Mouse (Mus musculus): Measurements from ENCODE around the gene Slc6a19. TPM values are rescaled to one million over a fixed set of nuclear protein-coding genes. Genes with fewer than 3 reads are reported as not detected.
"Not testable (repeated sequence)": the region's sequence is repeated elsewhere in the genome, so short reads cannot be mapped to it uniquely, and the experiment has no call there.

Gene Slc6a19
- polyA plus RNA-seq, 1 experiment from 2014 or later = 0.06 TPM

DNA sequence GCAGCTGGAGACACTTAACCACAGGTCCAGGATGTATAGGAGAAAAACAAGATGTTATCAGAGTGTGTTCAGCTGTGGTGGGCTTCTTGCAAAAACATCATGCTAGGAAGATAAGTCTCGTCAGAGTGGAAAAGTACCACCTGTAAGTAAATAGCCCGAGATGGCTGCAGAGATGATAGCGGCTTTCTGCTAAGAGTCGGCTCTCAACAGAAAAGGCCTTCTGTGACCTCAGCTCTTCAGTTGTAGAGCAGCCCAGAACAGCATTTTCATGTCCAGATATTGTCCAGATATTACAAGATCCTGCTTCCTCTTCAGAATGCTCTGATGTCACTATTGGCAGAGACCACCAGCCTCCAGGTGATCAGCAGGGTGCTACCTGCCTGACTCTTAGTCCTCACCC, 1.2 kb downstream of the Slc6a19 start:
- not testable (repeated sequence) for DNase-seq (ENCODE audit: extremely low spot score, low spot score); H3K9me3 ChIP-seq; H3K36me3 ChIP-seq (replicated peaks); H3K4me3 ChIP-seq; H3K27me3 ChIP-seq (ENCODE audit: poor library complexity, severe bottlenecking); H3K27ac ChIP-seq; H3K4me1 ChIP-seq
- 89% methylated on average over 4 of the region's 4 CpGs for WGBS

DNA sequence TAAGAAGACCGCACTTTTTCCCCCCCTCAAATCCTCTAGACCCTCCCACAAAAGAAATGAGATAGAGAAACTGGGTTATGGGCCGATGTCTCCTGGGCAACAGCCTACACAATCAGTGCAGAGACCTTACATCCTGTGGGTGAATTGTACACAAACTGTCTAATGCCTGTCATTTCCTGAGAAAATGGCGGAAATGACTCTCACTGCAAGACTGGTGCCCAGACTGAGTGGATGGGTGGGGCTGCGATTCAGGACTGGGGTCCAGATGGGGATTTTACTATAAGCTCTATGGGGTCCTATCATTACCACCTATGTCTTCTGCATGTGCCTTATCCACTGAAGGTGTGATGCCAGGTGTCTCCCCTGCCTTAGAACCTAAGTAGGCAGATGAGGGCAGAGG, 1.9 kb downstream of the Slc6a19 start:
- Histone ChIP-seq H3K9me3 (no peaks in the 10 kb centered on the region), H3K36me3 (replicated peaks) (no peaks in the 10 kb centered on the region), H3K27ac (no peak overlapping the region), H3K4me1 (no peaks in the 10 kb centered on the region), H3K27me3 (ENCODE audit: poor library complexity, severe bottlenecking) (no peaks in the 10 kb centered on the region), H3K4me3 (no peak overlapping the region)
- DNase-seq (ENCODE audit: extremely low spot score, low spot score) = no peak
- 94% methylated on average over 4 of the region's 4 CpGs for WGBS

DNA sequence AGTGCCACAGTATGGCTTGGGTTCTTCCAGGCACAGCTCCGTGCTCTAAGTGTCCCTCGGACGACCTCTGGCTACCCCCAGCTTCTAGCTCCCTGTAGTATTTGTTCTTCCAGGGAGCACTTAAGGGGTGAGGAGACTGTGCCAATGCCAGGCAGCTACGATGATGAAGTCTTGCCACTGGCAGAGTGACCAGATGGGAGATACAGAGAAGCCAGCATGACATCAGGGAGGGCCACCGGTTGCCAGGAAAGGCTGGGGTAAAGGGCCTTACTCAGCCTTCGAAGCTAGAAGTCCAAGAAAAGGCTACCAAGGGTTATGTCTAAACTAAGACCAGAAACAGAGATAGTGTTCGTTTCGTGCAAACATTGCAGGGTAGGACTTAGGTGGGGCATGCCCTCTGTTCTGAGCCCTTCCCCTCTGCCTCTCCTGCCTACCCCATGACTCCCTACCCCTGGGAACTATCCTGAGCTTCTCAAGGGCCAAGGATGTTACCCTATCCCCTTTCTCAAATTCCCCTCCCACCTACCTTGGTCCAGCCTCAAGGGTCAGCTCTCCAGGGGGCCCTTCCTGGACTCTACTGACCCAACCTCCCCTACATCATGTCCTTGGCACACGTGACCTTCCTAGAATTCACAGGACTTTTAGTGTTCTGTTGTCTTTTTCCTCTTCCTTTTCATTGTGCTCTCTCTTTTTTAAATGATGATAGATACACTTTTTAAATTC, 3.3 kb downstream of the Slc6a19 start:
- H3K36me3 ChIP-seq (replicated peaks) = no peaks in the 10 kb centered on the region
- H3K4me1 ChIP-seq = no peaks in the 10 kb centered on the region
- WGBS = 88% methylated on average over 9 of the region's 9 CpGs
- H3K27me3 ChIP-seq (ENCODE audit: poor library complexity, severe bottlenecking) = no peaks in the 10 kb centered on the region
- H3K9me3 ChIP-seq = no peaks in the 10 kb centered on the region
- no peak for DNase-seq (ENCODE audit: extremely low spot score, low spot score)
- H3K4me3 ChIP-seq = no peak overlapping the region
- no peak overlapping the region for H3K27ac ChIP-seq

DNA sequence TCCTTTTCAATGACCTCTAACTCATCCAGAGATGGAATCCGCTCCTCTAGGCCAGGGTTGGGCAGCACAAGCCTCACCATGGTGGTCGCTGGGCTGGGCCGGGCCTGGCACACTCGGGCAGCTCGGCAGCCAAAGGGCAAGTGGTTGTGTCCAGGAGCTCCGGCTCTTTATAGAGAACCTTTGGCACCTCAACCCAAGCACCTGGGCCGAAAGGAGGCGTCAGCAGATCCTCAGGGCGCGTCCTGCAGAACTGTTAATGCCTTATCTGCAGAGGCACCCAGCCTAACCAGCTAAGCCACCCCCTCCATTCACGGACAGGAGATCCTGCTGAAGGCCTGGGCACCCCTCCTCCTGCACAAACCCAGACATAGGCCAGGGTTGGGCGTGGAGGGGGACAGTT, 4.1 kb downstream of the Slc6a19 start:
- H3K4me1 ChIP-seq = no peaks in the 10 kb centered on the region
- no peak overlapping the region for H3K27ac ChIP-seq
- WGBS = 94% methylated on average over 12 of the region's 12 CpGs
- no peaks in the 10 kb centered on the region for H3K9me3 ChIP-seq
- H3K36me3 ChIP-seq (replicated peaks) = no peaks in the 10 kb centered on the region
- H3K4me3 ChIP-seq = no peak overlapping the region
- no peak for DNase-seq (ENCODE audit: extremely low spot score, low spot score)
- no peaks in the 10 kb centered on the region for H3K27me3 ChIP-seq (ENCODE audit: poor library complexity, severe bottlenecking)

DNA sequence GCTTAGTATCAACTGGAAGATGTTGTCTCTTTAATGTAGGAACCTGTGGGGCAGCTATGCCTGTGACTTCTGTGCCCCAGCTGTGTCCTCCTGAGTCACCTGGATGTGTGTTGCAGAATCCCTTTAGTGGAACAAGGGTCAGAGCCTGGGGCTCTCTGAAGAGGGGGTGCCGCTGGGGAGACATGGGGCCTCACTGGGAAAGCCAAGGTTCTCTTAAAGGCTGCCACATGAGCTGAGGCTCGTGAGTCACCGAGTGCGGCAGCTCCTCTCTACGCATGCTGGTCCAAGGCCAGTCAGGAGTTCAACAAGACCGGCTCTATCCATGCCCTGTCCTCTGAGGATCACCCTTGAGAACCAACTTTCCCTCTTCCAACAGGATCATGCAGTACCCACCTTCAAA, 5.0 kb downstream of the Slc6a19 start:
- Histone ChIP-seq H3K9me3 (no peaks in the 10 kb centered on the region), H3K27ac (no peak overlapping the region), H3K4me3 (no peak overlapping the region), H3K4me1 (no peaks in the 10 kb centered on the region), H3K27me3 (ENCODE audit: poor library complexity, severe bottlenecking) (no peaks in the 10 kb centered on the region), H3K36me3 (replicated peaks) (no peaks in the 10 kb centered on the region)
- WGBS = 85% methylated on average over 6 of the region's 6 CpGs
- no peak for DNase-seq (ENCODE audit: extremely low spot score, low spot score)

DNA sequence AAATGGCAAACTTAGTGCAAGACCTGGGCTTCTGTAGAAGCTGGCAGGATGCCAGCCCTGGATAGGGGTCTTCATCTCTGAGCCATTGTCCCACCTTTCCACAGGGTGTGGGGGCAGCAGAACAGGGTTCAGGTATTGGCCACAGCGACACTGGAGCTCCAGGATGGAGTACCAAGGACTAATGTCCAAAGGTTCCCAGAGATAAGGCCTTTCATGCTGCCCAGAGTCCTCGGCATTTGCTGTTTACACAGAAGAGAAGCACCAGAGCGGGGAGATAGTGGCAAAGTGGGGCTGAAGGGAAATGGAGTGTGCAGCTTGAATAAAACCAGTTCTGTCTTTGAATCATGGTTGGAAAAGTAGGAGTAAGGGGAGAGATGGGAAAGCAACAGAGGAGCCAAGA, 8.1 kb downstream of the Slc6a19 start:
- no peak for DNase-seq (ENCODE audit: extremely low spot score, low spot score)
- H3K36me3 ChIP-seq (replicated peaks) = no peaks in the 10 kb centered on the region
- no peaks in the 10 kb centered on the region for H3K27me3 ChIP-seq (ENCODE audit: poor library complexity, severe bottlenecking)
- no peaks in the 10 kb centered on the region for H3K9me3 ChIP-seq
- H3K4me3 ChIP-seq = no peak overlapping the region
- 83% methylated on average over 3 of the region's 3 CpGs for WGBS
- 0 out of 2 replicates have a peak, but pooled peaks cover 3% of the 10 kb centered on the region for H3K4me1 ChIP-seq
- H3K27ac ChIP-seq = no peak overlapping the region

DNA sequence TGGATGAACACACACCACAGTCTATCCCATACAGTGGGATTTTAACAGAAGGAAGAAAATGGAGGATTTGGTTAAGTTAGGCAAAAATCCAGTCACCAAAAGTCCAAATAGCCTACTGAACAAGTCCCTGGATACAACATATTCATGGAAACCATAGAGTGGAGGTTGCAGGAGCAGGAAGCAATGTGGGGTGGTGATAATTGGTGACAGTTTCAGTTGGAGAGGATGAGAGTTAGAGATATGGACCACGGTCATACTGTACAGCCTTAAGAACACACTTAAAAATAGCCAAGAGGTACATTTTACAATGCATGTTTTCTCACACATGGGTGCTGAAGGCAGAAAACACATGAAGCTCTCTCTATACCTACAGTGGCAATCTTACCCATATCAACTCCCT, 9.7 kb downstream of the Slc6a19 start:
- no peaks in the 10 kb centered on the region for H3K36me3 ChIP-seq (replicated peaks)
- no peak for DNase-seq (ENCODE audit: extremely low spot score, low spot score)
- H3K9me3 ChIP-seq = no peaks in the 10 kb centered on the region
- no peaks in the 10 kb centered on the region for H3K27me3 ChIP-seq (ENCODE audit: poor library complexity, severe bottlenecking)
- 100% methylated on average over 1 of the region's 1 CpGs for WGBS
- H3K4me3 ChIP-seq = no peak overlapping the region
- 0 out of 2 replicates have a peak, but pooled peaks cover 3% of the 10 kb centered on the region for H3K4me1 ChIP-seq
- H3K27ac ChIP-seq = no peak overlapping the region

DNA sequence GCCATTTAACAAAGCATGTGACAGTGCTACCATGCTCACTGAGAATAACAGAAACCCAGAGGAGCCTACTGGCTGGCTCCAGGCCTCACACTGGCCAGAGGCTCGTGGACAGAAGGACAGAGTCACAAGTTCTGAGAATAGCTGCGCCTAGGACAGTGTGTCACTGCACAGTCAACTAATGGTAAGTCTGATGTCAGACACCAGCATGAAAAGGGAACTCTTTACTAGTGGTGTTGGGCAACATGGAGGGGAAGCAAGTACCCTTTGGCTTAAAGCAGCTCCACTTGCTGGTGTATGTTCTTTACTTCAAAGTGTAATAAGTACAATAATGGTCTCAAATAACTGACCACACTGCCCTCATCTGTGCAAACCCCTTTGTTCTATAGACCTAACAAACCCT, 11.3 kb downstream of the Slc6a19 start:
- WGBS = 71% methylated on average over 2 of the region's 2 CpGs
- DNase-seq (ENCODE audit: extremely low spot score, low spot score) = no peak
- H3K4me1 ChIP-seq = 0 out of 2 replicates have a peak, but pooled peaks cover 3% of the 10 kb centered on the region
- no peaks in the 10 kb centered on the region for H3K36me3 ChIP-seq (replicated peaks)
- no peaks in the 10 kb centered on the region for H3K27me3 ChIP-seq (ENCODE audit: poor library complexity, severe bottlenecking)
- H3K4me3 ChIP-seq = no peak overlapping the region
- H3K9me3 ChIP-seq = no peaks in the 10 kb centered on the region
- no peak overlapping the region for H3K27ac ChIP-seq

DNA sequence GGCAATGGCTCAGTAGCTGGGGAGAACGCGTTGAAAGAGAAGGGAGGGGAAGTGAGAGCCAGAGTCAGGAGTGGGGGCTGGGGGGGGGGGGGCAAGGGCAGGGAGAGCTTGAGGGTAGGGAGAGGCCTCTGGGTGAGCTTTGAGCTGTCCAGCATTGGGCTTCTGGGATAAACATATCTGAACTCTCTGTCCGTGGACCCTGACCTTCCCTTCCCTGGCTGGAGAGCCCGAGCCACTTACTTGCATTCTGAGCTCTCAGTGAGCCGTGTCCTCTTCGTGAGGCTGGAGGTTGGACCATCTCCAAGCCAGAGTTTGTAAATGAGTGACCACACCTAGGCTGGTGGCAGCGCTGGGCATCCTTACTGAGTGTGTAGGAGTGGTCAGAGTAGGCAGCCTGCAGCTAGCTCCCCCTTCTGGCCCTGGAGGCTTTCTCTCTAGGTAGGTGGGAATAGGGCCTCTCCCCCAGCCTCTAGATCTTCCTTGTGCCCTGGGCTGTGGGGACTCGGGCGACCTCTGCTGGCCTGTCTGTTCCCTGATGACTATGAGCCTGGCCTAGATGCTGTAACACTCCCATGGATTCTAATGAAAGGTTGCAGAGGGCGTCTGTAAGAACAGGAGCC, 12.3 kb downstream of the Slc6a19 start:
- H3K9me3 ChIP-seq = no peaks in the 10 kb centered on the region
- peak; percentile 67 for DNase-seq (ENCODE audit: extremely low spot score, low spot score)
- no peaks in the 10 kb centered on the region for H3K36me3 ChIP-seq (replicated peaks)
- no peak overlapping the region for H3K27ac ChIP-seq
- no peak overlapping the region for H3K4me3 ChIP-seq
- 0 out of 2 replicates have a peak, but pooled peaks cover 3% of the 10 kb centered on the region for H3K4me1 ChIP-seq
- H3K27me3 ChIP-seq (ENCODE audit: poor library complexity, severe bottlenecking) = no peaks in the 10 kb centered on the region
- 31% methylated on average over 10 of the region's 10 CpGs for WGBS

DNA sequence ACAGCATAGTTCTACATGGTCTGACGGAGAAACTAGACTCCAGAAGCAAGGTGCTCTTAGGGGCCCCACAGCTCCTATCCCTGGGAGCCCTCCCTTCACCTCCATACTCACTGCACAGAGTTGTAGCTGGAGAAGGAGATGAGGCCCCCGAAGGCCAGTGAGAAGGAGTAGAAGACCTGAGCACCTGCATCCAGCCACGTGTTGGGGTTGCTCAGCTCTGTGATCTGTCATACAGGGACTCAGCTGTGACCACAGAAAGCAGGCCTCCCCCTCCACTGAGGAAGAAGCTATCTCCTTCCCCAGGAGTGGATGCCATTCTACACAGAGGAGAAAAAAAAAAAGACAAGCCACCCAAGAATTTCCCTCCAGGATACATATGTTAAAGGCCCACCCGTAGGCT, 15.7 kb downstream of the Slc6a19 start:
- 82% methylated on average over 4 of the region's 4 CpGs for WGBS
- H3K4me1 ChIP-seq = 0 out of 2 replicates have a peak, but pooled peaks cover 3% of the 10 kb centered on the region
- H3K36me3 ChIP-seq (replicated peaks) = no peaks in the 10 kb centered on the region
- no peaks in the 10 kb centered on the region for H3K9me3 ChIP-seq
- no peak overlapping the region for H3K27ac ChIP-seq
- no peak for DNase-seq (ENCODE audit: extremely low spot score, low spot score)
- H3K4me3 ChIP-seq = no peak overlapping the region
- H3K27me3 ChIP-seq (ENCODE audit: poor library complexity, severe bottlenecking) = no peaks in the 10 kb centered on the region

DNA sequence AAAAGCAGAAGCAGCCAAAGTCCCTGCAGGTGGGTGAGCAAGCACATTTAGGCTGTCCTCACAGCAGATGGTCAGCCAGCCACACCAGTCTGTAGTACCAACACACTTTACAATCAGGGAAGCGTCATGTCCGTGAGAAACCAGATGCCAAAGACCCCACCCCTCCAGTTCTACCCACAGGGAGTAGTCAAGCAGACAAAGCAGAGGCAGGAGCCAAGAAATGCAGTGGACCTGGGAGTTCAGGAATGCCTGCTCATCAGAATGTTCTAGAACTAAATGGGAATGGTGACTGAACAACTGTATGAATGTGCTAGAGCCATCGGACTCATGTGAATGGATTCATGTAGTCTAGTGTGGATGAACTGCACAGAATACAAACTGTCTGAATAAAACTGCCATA, 17.1 kb downstream of the Slc6a19 start:
- no peaks in the 10 kb centered on the region for H3K9me3 ChIP-seq
- WGBS = 82% methylated on average over 3 of the region's 3 CpGs

DNA sequence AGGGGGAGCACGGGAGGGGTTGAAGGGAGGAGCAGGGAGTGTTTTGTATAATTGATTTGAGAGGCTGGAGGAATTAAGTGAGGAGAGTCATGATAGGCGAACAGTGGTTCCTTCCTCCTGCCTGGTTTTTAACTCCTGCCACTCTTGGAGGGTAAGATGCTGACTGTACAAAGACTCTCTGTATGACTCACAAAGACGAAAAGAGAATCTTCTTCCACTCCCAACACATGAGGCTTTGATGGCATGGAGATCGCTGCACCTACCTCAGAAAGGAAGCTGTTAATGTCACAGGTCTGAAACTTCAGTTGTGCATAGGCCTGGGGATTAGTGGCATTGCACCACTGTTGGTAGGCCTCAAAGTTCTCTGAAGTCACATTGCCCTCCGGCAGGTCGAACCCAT, 19.2 kb downstream of the Slc6a19 start:
- Histone ChIP-seq H3K27me3 (ENCODE audit: poor library complexity, severe bottlenecking) (no peaks in the 10 kb centered on the region), H3K9me3 (no peaks in the 10 kb centered on the region), H3K4me3 (no peak overlapping the region), H3K36me3 (replicated peaks) (no peaks in the 10 kb centered on the region), H3K27ac (no peak overlapping the region), H3K4me1 (no peaks in the 10 kb centered on the region)
- 89% methylated on average over 6 of the region's 6 CpGs for WGBS
- DNase-seq (ENCODE audit: extremely low spot score, low spot score) = no peak

More for the DNA sequence above, 17.1 kb downstream of the Slc6a19 start:
- Histone ChIP-seq H3K4me3 (no peak overlapping the region), H3K27ac (no peak overlapping the region), H3K27me3 (ENCODE audit: poor library complexity, severe bottlenecking) (no peaks in the 10 kb centered on the region), H3K4me1 (0 out of 2 replicates have a peak, but pooled peaks cover 3% of the 10 kb centered on the region), H3K36me3 (replicated peaks) (no peaks in the 10 kb centered on the region)
- DNase-seq (ENCODE audit: extremely low spot score, low spot score) = no peak

DNA sequence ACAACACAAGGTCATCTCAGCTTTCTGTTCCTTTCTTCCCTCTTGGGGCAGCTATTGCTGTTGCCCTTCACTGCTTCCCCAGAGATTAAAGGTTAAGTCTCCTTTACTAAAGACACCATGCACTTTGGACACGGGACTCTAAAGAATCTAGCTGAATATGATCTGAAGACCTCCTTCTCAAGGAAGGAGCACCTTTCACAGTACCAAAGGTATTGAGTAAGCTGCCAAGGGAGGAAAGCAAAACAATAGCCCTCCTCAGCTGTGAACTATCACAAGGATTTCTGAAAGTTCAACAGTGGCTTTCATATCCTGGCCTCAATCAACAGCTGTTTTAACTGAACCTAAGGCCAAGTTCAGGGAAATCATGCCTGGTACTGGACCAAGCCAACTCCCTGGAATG, 20.3 kb downstream of the Slc6a19 start:
- Histone ChIP-seq H3K27ac (no peak overlapping the region), H3K27me3 (ENCODE audit: poor library complexity, severe bottlenecking) (no peaks in the 10 kb centered on the region), H3K4me1 (no peaks in the 10 kb centered on the region), H3K9me3 (no peaks in the 10 kb centered on the region), H3K36me3 (replicated peaks) (no peaks in the 10 kb centered on the region), H3K4me3 (no peak overlapping the region)
- no peak for DNase-seq (ENCODE audit: extremely low spot score, low spot score)
- WGBS = 95% methylated on average over 1 of the region's 1 CpGs
